Mouse (Mus musculus) hindbrain, embryonic 15.5 days (tissue): Measurements from ENCODE around the gene Filip1l. TPM values are rescaled to one million over a fixed set of nuclear protein-coding genes. Genes with fewer than 3 reads are reported as not detected.

Experiments
- ATAC-seq: fragments of 200-750 bp; cut with Nextera tagmentation; 2 replicates; pipeline ENCODE4 v1.8.0; 2017; ENCODE audit warnings: low read depth, moderate number of reproducible peaks, moderate TSS enrichment; ENCODE audit not compliant: low FRiP score
- H3K27ac ChIP-seq: fragments of 300-500 bp; sonication (generic); replicated peaks from 2 replicates; pipeline ENCODE4 v1.5.1; 2015; ENCODE audit warnings: mild to moderate bottlenecking, inconsistent platforms
- H3K27me3 ChIP-seq: fragments of 300-500 bp; sonication (generic); 2 replicates; pipeline ENCODE4 v1.6.1; 2015; ENCODE audit warnings: control low read depth, inconsistent platforms
- H3K36me3 ChIP-seq: fragments of 300-500 bp; sonication (generic); 2 replicates; pipeline ENCODE4 v1.6.1; 2015; ENCODE audit warnings: control low read depth, inconsistent platforms
- H3K4me1 ChIP-seq: fragments of 300-500 bp; sonication (generic); replicated peaks from 2 replicates; pipeline ENCODE4 v1.6.1; 2015; ENCODE audit warnings: control low read depth, inconsistent platforms
- H3K4me2 ChIP-seq: fragments of 300-500 bp; sonication (generic); 2 replicates; pipeline ENCODE4 v1.6.1; 2015; ENCODE audit warnings: moderate library complexity, mild to moderate bottlenecking, inconsistent platforms
- H3K4me3 ChIP-seq: fragments of 300-500 bp; sonication (generic); 2 replicates; pipeline ENCODE4 v1.5.1; 2015; ENCODE audit warnings: mild to moderate bottlenecking, inconsistent platforms
- H3K9ac ChIP-seq: fragments of 300-500 bp; sonication (generic); 2 replicates; pipeline ENCODE4 v1.6.1; 2015; ENCODE audit warnings: inconsistent platforms
- H3K9me3 ChIP-seq: fragments of 300-500 bp; sonication (generic); 2 replicates; pipeline ENCODE4 v1.6.1; 2016; ENCODE audit warnings: control low read depth, inconsistent platforms
- WGBS: fragments of 180-500 bp; shearing (Covaris S2); methylation state at CpG from one replicate; pipeline ENCODE4 v1.1.7; 2015; 5-methylcytosine and 5-hydroxymethylcytosine counted together
- polyA plus RNA-seq: library from polyadenylated mRNA; unstranded; fragments of >200 nt; fragmentation: Nextera tagmentation; extraction: Ambion mirVana; gene quantifications from 2 replicates; pipeline ENCODE4 v1.2.1, GENCODE M21; 2015

Gene Filip1l
- polyA plus RNA-seq: 2.5 and 2.6 TPM in 2 replicates

DNA sequence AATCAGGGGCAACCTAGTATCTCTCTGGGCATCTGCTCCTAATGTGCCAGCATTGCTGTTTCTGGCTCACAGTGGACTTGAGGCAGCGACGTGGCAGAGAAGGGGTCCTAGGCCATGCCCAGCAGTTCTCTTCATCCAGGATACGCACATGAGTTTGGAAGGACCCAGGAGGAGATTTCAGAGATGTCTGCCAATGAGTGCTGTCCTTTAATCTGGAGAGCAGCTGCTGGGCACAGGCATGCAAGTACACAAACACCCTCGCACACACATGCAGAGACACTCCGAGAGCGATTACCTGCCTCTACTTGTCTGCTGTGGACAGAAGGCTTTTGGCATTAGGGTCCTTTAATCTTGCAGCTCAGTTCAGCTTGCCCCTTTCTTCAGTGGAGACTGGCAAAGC is at the start of gene Filip1l:
Gene Filip1l, plus strand, starts transcription at position 343 of the 400 bp plus-strand sequence.
- H3K4me2 ChIP-seq: no peak within 1 kb of the TSS
- H3K36me3 ChIP-seq: no peaks in the 10 kb centered on the region
- no peaks in the 10 kb centered on the region for H3K9me3 ChIP-seq
- WGBS: 73% methylated on average over 6 of the region's 6 CpGs
- no peak for ATAC-seq
- H3K4me1 ChIP-seq: 0 out of 2 replicates have a peak, but pooled peaks cover 4% of the 10 kb centered on the region
- no peak within 1 kb of the TSS for H3K27ac ChIP-seq
- H3K27me3 ChIP-seq: no peaks in the 10 kb centered on the region
- H3K4me3 ChIP-seq: no peak within 1 kb of the TSS
- no peak within 1 kb of the TSS for H3K9ac ChIP-seq

DNA sequence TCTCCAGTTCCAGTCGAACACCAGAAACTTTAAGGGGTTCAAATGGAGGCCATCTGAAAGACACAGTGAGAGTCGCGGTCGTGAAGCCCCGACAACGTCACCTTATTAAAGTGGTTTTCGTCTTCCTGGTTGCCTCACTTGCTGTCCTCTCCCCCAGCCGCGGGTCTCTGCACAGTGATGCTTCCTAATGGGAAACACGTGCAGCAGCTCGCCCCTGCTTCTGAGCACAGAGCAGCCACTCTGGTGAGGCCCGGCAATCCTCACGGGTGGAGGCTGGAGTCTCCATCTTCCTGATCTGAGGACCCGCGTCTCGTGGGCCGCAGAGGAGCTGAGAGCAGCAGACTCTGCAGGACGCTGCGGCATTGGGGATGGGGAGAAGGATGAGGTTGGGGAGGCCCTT is 49.2 kb upstream of the Filip1l start:
- 65% methylated on average over 19 of the region's 19 CpGs for WGBS
- Histone ChIP-seq H3K9ac (no peak overlapping the region), H3K4me1 (peaks cover 6% of the 10 kb centered on the region), H3K4me2 (no peak overlapping the region), H3K27ac (no peak overlapping the region), H3K36me3 (no peaks in the 10 kb centered on the region), H3K27me3 (no peaks in the 10 kb centered on the region), H3K4me3 (no peak overlapping the region), H3K9me3 (no peaks in the 10 kb centered on the region)
- no peak for ATAC-seq

GRCm38 (mm10) chr16:57305463-57305862 is 47.4 kb upstream of the Filip1l start:
- H3K27me3 ChIP-seq: no peaks in the 10 kb centered on the region
- no peak for ATAC-seq
- H3K27ac ChIP-seq: no peak overlapping the region
- H3K9me3 ChIP-seq: no peaks in the 10 kb centered on the region
- 82% methylated on average over 6 of the region's 6 CpGs for WGBS
- peaks cover 6% of the 10 kb centered on the region for H3K4me1 ChIP-seq
- H3K9ac ChIP-seq: no peak overlapping the region
- H3K4me3 ChIP-seq: no peak overlapping the region
- no peak overlapping the region for H3K4me2 ChIP-seq
- no peaks in the 10 kb centered on the region for H3K36me3 ChIP-seq

GRCm38 (mm10) chr16:57312130-57312529 is 40.8 kb upstream of the Filip1l start:
- Histone ChIP-seq H3K27ac (no peak overlapping the region), H3K9ac (no peak overlapping the region), H3K9me3 (no peaks in the 10 kb centered on the region), H3K4me1 (no peaks in the 10 kb centered on the region), H3K27me3 (no peaks in the 10 kb centered on the region), H3K4me2 (no peak overlapping the region), H3K4me3 (no peak overlapping the region), H3K36me3 (no peaks in the 10 kb centered on the region)
- WGBS: 93% methylated on average over 2 of the region's 2 CpGs
- ATAC-seq: no peak

DNA sequence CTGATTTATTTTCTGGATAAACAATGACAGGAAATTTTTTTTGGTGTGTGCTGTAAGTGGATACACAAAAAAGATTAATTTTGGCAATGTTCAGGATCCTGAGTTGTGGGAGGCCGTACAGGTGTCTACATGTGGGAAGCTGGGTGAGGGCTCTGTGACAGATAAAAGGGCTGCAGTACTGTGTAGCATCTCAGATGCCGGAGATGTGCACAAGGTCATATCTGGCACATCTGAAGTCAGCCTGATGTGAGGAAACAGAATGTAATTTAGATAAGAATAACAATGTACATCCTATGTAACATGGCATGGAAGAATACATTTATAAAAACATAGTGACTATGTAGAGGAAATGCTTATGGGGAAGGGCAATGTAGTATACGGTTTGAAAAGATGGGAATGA is 39.4 kb upstream of the Filip1l start:
- no peaks in the 10 kb centered on the region for H3K9me3 ChIP-seq
- no peaks in the 10 kb centered on the region for H3K36me3 ChIP-seq
- no peak overlapping the region for H3K4me2 ChIP-seq
- no peak overlapping the region for H3K27ac ChIP-seq
- no peak overlapping the region for H3K9ac ChIP-seq
- no peak overlapping the region for H3K4me3 ChIP-seq
- ATAC-seq: no peak
- no peaks in the 10 kb centered on the region for H3K4me1 ChIP-seq
- no peaks in the 10 kb centered on the region for H3K27me3 ChIP-seq
- 86% methylated on average over 3 of the region's 3 CpGs for WGBS

- Histone ChIP-seq H3K4me1 (no peaks in the 10 kb centered on the region), H3K4me2 (no peak overlapping the region), H3K9me3 (no peaks in the 10 kb centered on the region), H3K4me3 (no peak overlapping the region), H3K36me3 (no peaks in the 10 kb centered on the region), H3K9ac (no peak overlapping the region), H3K27me3 (no peaks in the 10 kb centered on the region), H3K27ac (no peak overlapping the region)
- no peak for ATAC-seq
- 87% methylated on average over 3 of the region's 3 CpGs for WGBS
These were observed 38.7 kb upstream of the Filip1l start for GRCm38 (mm10) chr16:57314236-57314635.

DNA sequence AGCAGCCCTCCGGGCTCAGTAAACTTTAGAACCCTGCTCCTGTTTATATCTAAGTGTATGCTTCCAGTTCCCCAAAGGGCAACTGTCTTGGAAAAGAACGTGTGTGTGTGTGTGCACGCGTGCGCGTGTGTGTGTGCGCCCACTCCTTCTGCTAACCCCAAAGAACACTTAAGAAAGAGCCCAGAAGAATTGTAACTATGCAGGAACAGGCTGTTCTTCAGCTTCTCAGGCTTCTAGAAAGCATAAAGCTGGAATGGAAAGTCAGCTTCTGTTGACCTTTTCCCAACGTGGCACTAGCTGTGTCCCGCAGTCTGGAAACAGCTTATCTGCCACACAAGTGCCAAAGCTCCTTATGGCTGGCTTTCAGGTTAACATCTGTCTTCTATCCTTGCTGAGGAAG is 37.9 kb upstream of the Filip1l start:
- H3K4me2 ChIP-seq: no peak overlapping the region
- H3K27me3 ChIP-seq: no peaks in the 10 kb centered on the region
- ATAC-seq: no peak
- no peak overlapping the region for H3K9ac ChIP-seq
- no peaks in the 10 kb centered on the region for H3K9me3 ChIP-seq
- no peak overlapping the region for H3K27ac ChIP-seq
- H3K4me1 ChIP-seq: no peaks in the 10 kb centered on the region
- H3K36me3 ChIP-seq: no peaks in the 10 kb centered on the region
- H3K4me3 ChIP-seq: no peak overlapping the region
- WGBS: 92% methylated on average over 9 of the region's 9 CpGs

DNA sequence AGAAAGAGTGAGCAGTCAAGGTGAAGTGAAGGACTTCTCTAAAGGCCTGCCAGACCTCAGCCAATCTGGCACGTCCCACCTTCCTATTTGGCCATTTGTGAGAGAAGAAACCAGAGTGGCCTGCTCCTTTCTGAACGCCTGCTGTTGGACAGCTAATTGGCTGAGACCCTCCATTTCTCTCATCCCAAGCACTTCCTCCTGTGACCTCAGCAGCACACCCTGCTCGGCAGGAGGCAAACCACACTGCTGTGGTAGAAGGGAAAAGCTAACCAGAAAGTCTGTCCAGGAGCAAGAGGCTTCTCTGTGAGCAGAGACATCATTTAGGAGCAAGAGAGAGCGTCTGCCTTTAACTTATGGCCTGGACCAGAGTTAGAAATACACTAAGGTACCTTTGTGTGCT is 35.8 kb upstream of the Filip1l start:
- ATAC-seq: no peak
- Histone ChIP-seq H3K4me3 (no peak overlapping the region), H3K9ac (no peak overlapping the region), H3K4me2 (no peak overlapping the region), H3K36me3 (no peaks in the 10 kb centered on the region), H3K27ac (no peak overlapping the region), H3K27me3 (no peaks in the 10 kb centered on the region), H3K9me3 (no peaks in the 10 kb centered on the region), H3K4me1 (no peaks in the 10 kb centered on the region)
- WGBS: 82% methylated on average over 4 of the region's 4 CpGs

DNA sequence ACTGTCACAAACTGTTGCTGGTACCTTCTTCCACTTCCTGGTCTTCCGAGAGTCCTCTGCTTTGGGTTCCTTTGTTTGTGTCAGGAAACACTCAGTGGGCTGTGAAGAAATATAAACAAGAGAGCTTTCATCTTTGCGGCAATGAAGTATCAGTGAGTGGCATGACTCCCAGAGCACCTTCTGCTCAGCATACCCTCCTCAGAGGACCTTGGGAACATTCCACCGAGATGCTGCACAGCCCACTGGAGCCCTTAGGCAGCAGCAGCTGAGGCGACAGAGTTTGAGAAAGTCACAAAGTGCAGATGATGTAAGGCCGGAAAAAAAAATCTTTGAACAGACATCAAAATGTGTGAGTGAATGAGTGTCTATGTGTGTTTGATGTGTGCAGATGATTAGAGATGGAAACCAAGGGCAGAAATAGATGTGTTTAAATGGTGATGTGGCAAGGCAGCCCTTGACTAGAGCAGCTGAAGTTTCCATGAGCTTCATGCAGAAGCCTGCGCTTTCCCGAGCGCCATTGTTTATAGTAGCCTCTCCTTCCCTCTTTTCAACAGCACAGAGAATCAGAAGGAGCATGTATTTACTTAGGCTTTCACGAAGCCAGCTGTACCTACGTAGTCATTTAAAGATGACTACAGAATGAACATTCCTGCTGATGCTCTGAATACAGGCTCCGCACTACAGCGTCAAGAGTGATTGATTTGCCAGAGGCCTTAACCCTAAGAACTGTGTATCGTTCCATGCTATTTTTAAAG is 34.8 kb upstream of the Filip1l start:
- Histone ChIP-seq H3K4me3 (no peak overlapping the region), H3K4me1 (no peaks in the 10 kb centered on the region), H3K36me3 (no peaks in the 10 kb centered on the region), H3K27me3 (no peaks in the 10 kb centered on the region), H3K4me2 (no peak overlapping the region), H3K9ac (no peak overlapping the region), H3K27ac (no peak overlapping the region), H3K9me3 (no peaks in the 10 kb centered on the region)
- 48% methylated on average over 13 of the region's 13 CpGs for WGBS
- ATAC-seq: no peak

GRCm38 (mm10) chr16:57318637-57319125 is 34.2 kb upstream of the Filip1l start:
- Histone ChIP-seq H3K27me3 (no peaks in the 10 kb centered on the region), H3K27ac (no peak overlapping the region), H3K4me1 (no peaks in the 10 kb centered on the region), H3K9me3 (no peaks in the 10 kb centered on the region), H3K4me3 (no peak overlapping the region), H3K9ac (no peak overlapping the region), H3K36me3 (no peaks in the 10 kb centered on the region), H3K4me2 (no peak overlapping the region)
- 86% methylated on average over 8 of the region's 8 CpGs for WGBS
- ATAC-seq: no peak

DNA sequence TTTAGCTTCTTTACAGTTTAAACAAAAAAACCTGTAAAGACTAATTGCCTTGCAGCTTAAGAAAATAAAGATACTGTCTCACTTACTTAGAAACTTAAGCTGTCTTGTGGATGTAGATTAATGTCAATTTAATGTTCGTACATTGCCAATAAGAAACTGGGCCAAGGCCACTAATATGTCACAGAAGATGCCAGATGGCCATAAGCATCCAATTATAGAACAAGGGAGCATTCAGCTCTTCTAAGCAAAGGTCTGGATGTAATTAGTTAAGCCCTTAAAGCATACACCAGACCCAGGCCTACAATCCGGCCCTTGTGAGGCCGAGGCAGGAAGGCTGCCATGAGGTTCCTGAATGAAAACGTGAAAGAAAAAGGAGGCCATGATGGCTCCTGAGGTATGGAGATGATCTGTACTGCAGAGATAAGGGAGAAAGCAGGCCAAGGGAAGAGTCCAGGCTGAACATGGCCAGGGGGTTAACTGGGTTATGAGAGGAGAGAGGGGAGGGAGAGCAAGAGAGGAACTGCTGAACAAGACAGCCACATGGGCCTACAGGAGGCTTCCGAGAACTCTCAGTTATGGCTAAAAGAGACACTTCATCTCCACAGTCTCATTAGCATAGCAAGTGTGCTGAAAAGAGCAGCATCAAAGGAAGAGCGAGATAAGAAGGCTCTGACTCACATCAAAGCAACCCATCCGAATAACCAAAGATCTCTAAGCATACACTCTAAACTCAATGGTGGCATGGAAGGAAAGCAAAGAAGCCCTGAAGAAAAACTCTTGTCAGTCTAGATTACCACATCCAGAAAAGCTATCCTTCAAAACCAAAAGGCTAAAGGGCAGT is 33.4 kb upstream of the Filip1l start:
- no peak overlapping the region for H3K27ac ChIP-seq
- WGBS: 67% methylated on average over 7 of the region's 7 CpGs
- no peaks in the 10 kb centered on the region for H3K27me3 ChIP-seq
- no peak overlapping the region for H3K4me3 ChIP-seq
- no peaks in the 10 kb centered on the region for H3K36me3 ChIP-seq
- H3K4me2 ChIP-seq: no peak overlapping the region
- no peaks in the 10 kb centered on the region for H3K9me3 ChIP-seq
- no peak overlapping the region for H3K9ac ChIP-seq
- ATAC-seq: no peak
- no peaks in the 10 kb centered on the region for H3K4me1 ChIP-seq

- H3K4me3 ChIP-seq: no peak overlapping the region
- H3K9ac ChIP-seq: no peak overlapping the region
- no peaks in the 10 kb centered on the region for H3K4me1 ChIP-seq
- H3K27me3 ChIP-seq: no peaks in the 10 kb centered on the region
- no peak overlapping the region for H3K4me2 ChIP-seq
- H3K27ac ChIP-seq: no peak overlapping the region
- no peak for ATAC-seq
- H3K36me3 ChIP-seq: no peaks in the 10 kb centered on the region
- WGBS: 75% methylated on average over 7 of the region's 7 CpGs
- no peaks in the 10 kb centered on the region for H3K9me3 ChIP-seq
These were observed 25.9 kb upstream of the Filip1l start for GRCm38 (mm10) chr16:57326996-57327395.
